Mouse (Mus musculus): ENCODE data around the gene Gm5737. TPM values are rescaled to one million over a fixed set of nuclear protein-coding genes. Genes with fewer than 3 reads are reported as not detected.

Gm5737 gene
- total and polyA plus RNA-seq, 3 experiments: 0.34 to 0.70 TPM; not detected in 1

DNA sequence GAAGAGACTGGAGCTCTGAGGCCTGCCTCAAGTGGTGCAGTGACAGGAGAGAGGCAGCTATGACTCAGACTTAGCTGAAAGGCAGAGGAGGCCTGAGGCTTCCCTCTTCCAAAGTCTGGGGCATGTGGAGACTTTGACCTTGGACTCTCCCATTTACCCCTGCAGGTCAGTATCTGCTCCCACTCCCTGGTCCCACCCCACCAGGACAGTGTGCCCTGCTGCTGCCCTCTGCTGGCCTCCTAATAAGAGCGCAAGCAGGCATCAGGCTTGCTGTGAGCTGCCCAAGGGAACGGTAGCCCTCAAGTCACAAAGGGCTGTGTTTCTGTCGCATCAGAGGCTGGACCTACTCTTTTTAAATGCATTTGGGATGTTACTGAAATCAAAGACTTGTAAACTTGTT is 14.2 kb downstream of the Gm5737 start:
- Histone ChIP-seq H3K79me2 (replicated peaks; ENCODE audit: control insufficient read depth, insufficient read depth, low read length) (no peaks in the 10 kb centered on the region), H3K27ac (no peak overlapping the region), H3K27me3 (ENCODE audit: control insufficient read depth, insufficient read depth, low read length) (no peaks in the 10 kb centered on the region), H3K9ac (ENCODE audit: low read depth, low read length) (no peak overlapping the region), H3K4me1 (ENCODE audit: control insufficient read depth, insufficient read depth, low read length) (peaks cover 3% of the 10 kb centered on the region), H3K36me3 (ENCODE audit: control insufficient read depth, insufficient read depth, low read length) (no peaks in the 10 kb centered on the region), H3K4me3 (no peak overlapping the region)
- 25% methylated on average over 3 of the region's 3 CpGs for WGBS
- intact Hi-C loops (cut with DNase I): no loop called here
- TF ChIP-seq CTCF (IDR thresholded peaks at IDR 0.05) (peak; percentile 76), POLR2A (IDR thresholded peaks at IDR 0.05; ENCODE audit: insufficient read depth, low read depth, low read length) (no peak)
- peak in 1 of 2 experiments; percentile 49 for DNase-seq

- TF ChIP-seq CTCF (IDR thresholded peaks at IDR 0.05) (no peak), POLR2A (IDR thresholded peaks at IDR 0.05; ENCODE audit: insufficient read depth, low read depth, low read length) (peak; percentile 58)
- 1% methylated on average over 46 of the region's 46 CpGs for WGBS
- peak; percentile 81 to 87 for DNase-seq
- H3K79me2 ChIP-seq (replicated peaks; ENCODE audit: control insufficient read depth, insufficient read depth, low read length): no peaks in the 10 kb centered on the region
- no peaks in the 10 kb centered on the region for H3K36me3 ChIP-seq (ENCODE audit: control insufficient read depth, insufficient read depth, low read length)
- H3K9ac ChIP-seq (ENCODE audit: low read depth, low read length): peak overlapping the region; percentile 74
- H3K27ac ChIP-seq: peak overlapping the region; percentile 97
- no peaks in the 10 kb centered on the region for H3K27me3 ChIP-seq (ENCODE audit: control insufficient read depth, insufficient read depth, low read length)
- peak overlapping the region; percentile 67 for H3K4me3 ChIP-seq
- intact Hi-C loops (cut with DNase I): no loop called here
- peaks cover 3% of the 10 kb centered on the region for H3K4me1 ChIP-seq (ENCODE audit: control insufficient read depth, insufficient read depth, low read length)
Measured at GRCm38 (mm10) chr7:120830431-120831381, 18.5 kb downstream of the Gm5737 start.

GRCm38 (mm10) chr7:120834426-120834825 is 22.3 kb downstream of the Gm5737 start:
- Histone ChIP-seq H3K27me3 (ENCODE audit: control insufficient read depth, insufficient read depth, low read length) (no peaks in the 10 kb centered on the region), H3K4me3 (peak overlapping the region; percentile 76), H3K27ac (peak overlapping the region; percentile 81), H3K9ac (ENCODE audit: low read depth, low read length) (no peak overlapping the region), H3K79me2 (replicated peaks; ENCODE audit: control insufficient read depth, insufficient read depth, low read length) (no peaks in the 10 kb centered on the region), H3K36me3 (ENCODE audit: control insufficient read depth, insufficient read depth, low read length) (no peaks in the 10 kb centered on the region), H3K4me1 (ENCODE audit: control insufficient read depth, insufficient read depth, low read length) (peaks cover 3% of the 10 kb centered on the region)
- no peak for TF ChIP-seq CTCF (IDR thresholded peaks at IDR 0.05)
- WGBS: 40% methylated on average over 6 of the region's 6 CpGs
- intact Hi-C loops (cut with DNase I): no loop called here
- DNase-seq: no peak

DNA sequence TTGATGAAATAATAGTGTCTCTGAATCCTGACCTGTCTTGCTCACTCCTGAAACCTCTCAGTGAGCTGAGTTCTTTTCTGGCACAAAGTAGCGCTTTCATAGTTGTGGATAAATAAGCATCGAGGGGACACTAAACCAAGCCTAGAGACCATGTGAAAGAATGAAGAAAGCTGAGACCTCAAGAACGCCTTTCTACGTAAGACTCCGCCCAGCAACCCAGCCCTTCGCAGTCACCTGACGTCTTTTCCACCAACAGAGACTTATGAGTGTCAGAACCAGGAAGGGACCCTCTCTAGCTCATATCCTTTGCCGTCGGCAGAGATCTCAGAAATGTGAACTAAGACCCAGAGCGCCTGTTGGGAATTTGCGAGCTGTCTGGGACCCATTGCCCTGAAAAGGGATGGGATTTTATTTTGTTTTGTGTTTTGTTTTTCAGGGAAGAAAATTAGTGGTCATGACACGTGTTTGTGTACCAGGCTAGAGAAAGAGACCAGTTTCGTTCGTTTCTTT is 22.8 kb downstream of the Gm5737 start:
- Histone ChIP-seq H3K4me1 (ENCODE audit: control insufficient read depth, insufficient read depth, low read length) (peaks cover 2% of the 10 kb centered on the region), H3K4me3 (peak overlapping the region; percentile 76), H3K36me3 (ENCODE audit: control insufficient read depth, insufficient read depth, low read length) (no peaks in the 10 kb centered on the region), H3K79me2 (replicated peaks; ENCODE audit: control insufficient read depth, insufficient read depth, low read length) (no peaks in the 10 kb centered on the region), H3K27ac (peak overlapping the region; percentile 81), H3K9ac (ENCODE audit: low read depth, low read length) (no peak overlapping the region), H3K27me3 (ENCODE audit: control insufficient read depth, insufficient read depth, low read length) (no peaks in the 10 kb centered on the region)
- TF ChIP-seq EP300 (IDR thresholded peaks at IDR 0.05; ENCODE audit: insufficient read depth, low read depth, low read length) (no peak), POLR2A (IDR thresholded peaks at IDR 0.05; ENCODE audit: insufficient read depth, low read depth, low read length) (peak; percentile 74)
- WGBS: 3% methylated on average over 14 of the region's 14 CpGs
- intact Hi-C loops (cut with DNase I): loop anchor here (1.0 to 5.0 kb wide), 4 partner anchors 78 to 202 kb away; partner anchors contain the start of genes Cdr2, Mfsd13b and Polr3e
- DNase-seq: peak; percentile 71 to 81

DNA sequence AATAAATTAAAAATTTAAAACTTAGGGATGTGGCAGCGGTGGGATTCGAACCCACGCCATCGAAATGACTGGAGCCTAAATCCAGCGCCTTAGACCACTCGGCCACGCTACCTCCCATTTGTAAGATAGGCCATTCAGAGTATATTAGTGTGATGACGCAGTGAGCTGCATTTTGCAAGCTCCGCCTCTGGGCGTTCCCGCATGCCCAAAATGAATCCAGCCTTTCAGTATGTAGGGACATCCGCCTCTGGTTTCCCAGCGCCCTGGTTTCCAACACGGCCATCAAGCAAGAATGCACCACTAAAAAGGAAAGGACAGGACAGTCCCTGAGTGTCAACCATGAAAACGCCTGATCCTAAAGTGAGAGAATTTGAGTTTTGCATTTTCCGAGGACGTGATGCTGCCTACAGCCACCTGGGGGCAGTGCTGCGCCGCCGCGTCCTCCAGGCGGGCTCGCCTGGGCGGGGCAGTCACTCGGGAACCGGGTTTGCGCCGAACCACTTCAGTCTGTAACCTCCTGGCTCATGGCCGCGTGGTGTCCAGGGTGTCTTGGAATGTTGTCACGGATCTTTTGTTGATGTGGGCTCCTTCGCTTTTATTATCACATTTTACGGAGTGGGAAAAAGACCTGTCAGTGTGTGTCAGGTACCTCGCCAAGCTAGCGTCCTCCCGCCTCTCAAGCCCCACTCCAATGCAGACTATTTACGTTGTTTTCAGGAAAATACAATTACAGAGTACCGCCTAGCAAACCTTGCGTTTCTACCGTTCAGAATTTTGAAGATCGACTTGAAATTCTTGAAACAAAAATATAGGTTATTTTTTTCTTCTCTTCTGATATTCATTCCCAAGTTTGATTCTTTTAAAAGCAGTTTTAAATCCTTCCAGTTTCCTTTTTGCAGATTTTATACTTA is 23.5 kb downstream of the Gm5737 start:
- no peaks in the 10 kb centered on the region; the same call in 1 of the 2 replicates for H3K4me1 ChIP-seq (ENCODE audit: control insufficient read depth, insufficient read depth, low read length)
- intact Hi-C loops (cut with DNase I): loop anchor here (1.0 to 5.0 kb wide), 4 partner anchors 78 to 202 kb away; partner anchors contain the start of genes Cdr2, Mfsd13b and Polr3e
- DNase-seq: peak; percentile 94 to 98
- WGBS: under 1% methylated on average over 41 of the region's 41 CpGs
- H3K79me2 ChIP-seq (replicated peaks; ENCODE audit: control insufficient read depth, insufficient read depth, low read length): no peaks in the 10 kb centered on the region
- H3K27me3 ChIP-seq (ENCODE audit: control insufficient read depth, insufficient read depth, low read length): no peaks in the 10 kb centered on the region
- TF ChIP-seq POLR2A (IDR thresholded peaks at IDR 0.05; ENCODE audit: insufficient read depth, low read depth, low read length) (peak; percentile 15; the same call in 1 of the 2 replicates), EP300 (IDR thresholded peaks at IDR 0.05; ENCODE audit: insufficient read depth, low read depth, low read length) (peak; percentile 94), CTCF (IDR thresholded peaks at IDR 0.05) (no peak; the same call in none of the 2 replicates)
- no peaks in the 10 kb centered on the region for H3K36me3 ChIP-seq (ENCODE audit: control insufficient read depth, insufficient read depth, low read length)
- peak overlapping the region; percentile 59 for H3K9ac ChIP-seq (ENCODE audit: low read depth, low read length)
- H3K4me3 ChIP-seq: peak overlapping the region; percentile 76
- peak overlapping the region; percentile 82 for H3K27ac ChIP-seq
